Mouse (Mus musculus) liver, postnatal 0 days (tissue): ENCODE data around the gene Elmo1.

Experiments
- CTCF ChIP-seq: sonication (generic); IDR thresholded peaks from 2 replicates; pipeline ENCODE4 v1.5.1; 2016; ENCODE audit warnings: antibody characterized with exemption, low read depth
- EP300 ChIP-seq: IDR thresholded peaks from 2 replicates; pipeline ENCODE4 v1.6.1; 2016; ENCODE audit warnings: antibody characterized with exemption, low read depth, mild to moderate bottlenecking

DNA sequence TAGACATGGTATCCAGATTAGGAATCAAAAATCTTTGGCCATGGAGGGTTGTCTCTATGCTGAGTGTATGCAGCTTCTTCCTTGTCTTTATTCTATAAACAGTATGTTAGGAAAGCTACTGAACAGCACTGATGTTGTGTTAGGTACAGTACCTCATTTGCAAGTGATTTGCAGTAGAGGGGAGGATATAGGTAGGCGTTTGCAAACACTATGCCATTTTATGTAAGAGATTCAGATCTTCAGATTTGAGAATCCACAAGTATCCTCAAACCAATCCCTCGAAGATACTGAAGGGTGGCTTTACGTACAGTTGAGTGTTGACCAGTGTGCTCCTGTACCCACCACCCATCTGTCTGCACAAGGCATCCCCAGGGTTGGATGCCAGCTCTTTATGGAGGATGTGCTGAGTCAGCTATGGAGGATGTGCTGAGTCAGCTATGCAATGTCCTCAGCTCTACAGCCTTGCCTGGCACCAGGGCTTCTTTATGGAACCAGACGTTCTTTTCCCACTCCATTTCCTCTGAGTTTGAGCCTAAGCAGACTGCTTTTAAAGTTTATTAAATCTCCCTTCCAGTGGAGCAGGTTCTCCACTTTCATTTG lies 465.6 kb downstream of the Elmo1 start:
- TF ChIP-seq CTCF: no peak
- TF ChIP-seq EP300: no peak
